Mouse (Mus musculus) retina, postnatal 1 day (tissue): ENCODE results near the gene Hebp1.

Source experiments
- DNase-seq: peaks from one replicate; pipeline ENCODE4 v3.0.0-alpha.2; 2012

The Hebp1 gene

GRCm38 (mm10) chr6:135107014-135107413, 90.8 kb downstream of the Hebp1 start:
- DNase-seq, result no peak

GRCm38 (mm10) chr6:135102736-135103303, 95.0 kb downstream of the Hebp1 start:
- DNase-seq, result no peak

DNA sequence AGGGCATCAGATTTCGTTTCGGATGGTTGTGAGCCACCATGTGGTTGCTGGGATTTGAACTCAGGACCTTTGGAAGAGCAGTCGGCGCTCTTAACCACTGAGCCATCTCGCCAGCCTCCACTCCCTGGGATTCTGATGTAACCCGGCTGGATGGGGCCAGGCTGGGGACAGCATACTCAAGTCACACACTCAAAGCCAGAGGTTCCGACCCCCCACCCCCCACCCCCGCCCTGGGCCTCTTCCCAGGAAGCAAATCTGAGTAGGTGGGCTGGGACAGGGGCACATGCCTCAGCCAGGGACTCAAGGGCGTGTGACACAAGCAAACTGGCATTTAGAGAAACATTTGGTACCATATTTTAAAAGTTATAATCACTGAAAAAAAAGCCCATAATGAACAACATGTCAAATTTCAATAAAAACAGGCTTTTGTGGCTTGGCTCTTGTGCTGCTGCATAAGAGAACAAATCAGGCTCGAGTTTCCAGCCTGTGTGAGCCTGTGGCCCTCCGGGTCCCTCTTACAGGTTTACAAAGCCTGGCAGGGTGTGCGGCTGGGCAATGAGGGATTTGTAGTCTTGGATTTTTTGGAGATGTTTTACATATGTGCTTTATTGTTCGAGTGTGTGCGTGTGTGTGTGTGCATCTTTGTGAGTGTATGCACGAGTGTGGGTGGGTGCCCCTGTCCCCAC, 96.9 kb downstream of the Hebp1 start:
- DNase-seq, result no peak

GRCm38 (mm10) chr6:135092798-135093470, 104.9 kb downstream of the Hebp1 start:
- DNase-seq, result no peak

- DNase-seq, result no peak
Observed at GRCm38 (mm10) chr6:135090661-135091060, 107.2 kb downstream of the Hebp1 start.

DNA sequence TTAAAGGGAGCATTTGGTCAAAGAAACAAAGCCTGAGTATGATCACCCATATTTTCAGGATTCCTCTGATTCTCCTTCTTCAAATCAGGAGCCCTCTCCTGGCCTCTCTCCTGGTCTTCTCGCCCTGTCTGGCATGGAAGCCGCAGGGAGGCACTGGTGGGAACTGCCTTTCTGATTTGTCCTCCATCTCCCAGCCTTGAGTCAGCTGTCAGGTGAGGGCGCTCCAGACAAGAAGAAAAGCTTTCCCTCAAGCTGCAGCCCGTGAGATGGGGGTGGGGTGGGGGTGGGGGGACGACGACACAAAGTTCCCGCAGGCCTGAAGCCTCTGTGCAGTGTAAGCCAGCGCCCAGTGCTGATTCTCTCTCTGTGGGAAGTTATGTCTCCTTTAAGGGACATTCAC, 108.0 kb downstream of the Hebp1 start:
- DNase-seq, result peak; percentile 38

- peak; percentile 88 for DNase-seq
Observed at GRCm38 (mm10) chr6:135087721-135088451, 109.9 kb downstream of the Hebp1 start.
